Mouse (Mus musculus): ENCODE measurements around the gene Tecpr2. TPM values are rescaled to one million over a fixed set of nuclear protein-coding genes. Genes with fewer than 3 reads are reported as not detected.

The Tecpr2 gene
- polyA plus RNA-seq, 1 experiment = 4.2 TPM

- Histone ChIP-seq H3ac (ENCODE audit: control insufficient read depth, insufficient read length) (no peak overlapping the region), H3K36me3 (ENCODE audit: control insufficient read depth, insufficient read depth) (no peaks in the 10 kb centered on the region), H3K4me3 (no peak overlapping the region), H3K79me2 (ENCODE audit: control insufficient read depth, insufficient read depth) (no peaks in the 10 kb centered on the region), H3K4me2 (ENCODE audit: low read depth) (no peak overlapping the region), H3K27me3 (ENCODE audit: control insufficient read depth, insufficient read depth, insufficient read length) (no peaks in the 10 kb centered on the region)
- TF ChIP-seq TCF12 (IDR thresholded peaks at IDR 0.05; ENCODE audit: insufficient read depth, poor library complexity, severe bottlenecking) (no peak), REST (IDR thresholded peaks at IDR 0.05; ENCODE audit: insufficient read depth, insufficient read length) (no peak), MYOD1 (IDR thresholded peaks at IDR 0.05; ENCODE audit: control insufficient read depth in 1 of 3, insufficient read length in 2 of 3, low read depth in 2 of 3) (no peak), SRF (IDR thresholded peaks at IDR 0.05; ENCODE audit: control insufficient read depth, insufficient read length, low read depth) (no peak)
Observed at GRCm38 (mm10) chr12:111000956-111001355, 111.9 kb downstream of the Tecpr2 start.

- H3K4me3 ChIP-seq = no peak overlapping the region
Observed at GRCm38 (mm10) chr12:111004142-111004541, 115.1 kb downstream of the Tecpr2 start.

DNA sequence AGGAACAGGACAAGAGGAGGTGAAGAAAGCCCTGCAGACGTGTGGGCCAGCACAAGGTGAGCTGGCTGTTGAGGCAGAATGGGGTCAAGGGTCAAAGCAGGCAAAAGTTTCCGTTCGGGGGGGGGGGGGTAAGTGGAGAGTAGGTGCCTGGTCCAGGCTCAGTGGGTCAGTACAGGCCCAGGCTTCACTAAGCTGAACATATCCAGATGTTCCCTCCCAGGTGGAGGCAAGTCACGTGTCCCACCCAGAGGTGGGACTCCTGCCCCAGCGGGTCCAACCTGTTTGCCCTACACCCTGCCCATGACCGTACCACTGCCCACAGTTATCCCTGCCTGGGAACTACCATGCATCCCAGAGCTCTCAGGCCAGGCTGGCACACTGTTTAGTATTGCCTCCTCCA lies 116.7 kb downstream of the Tecpr2 start:
- H3K27me3 ChIP-seq (ENCODE audit: control insufficient read depth, insufficient read depth, insufficient read length) = no peaks in the 10 kb centered on the region
- H3K4me3 ChIP-seq = no peak overlapping the region
- no peak overlapping the region for H3ac ChIP-seq (ENCODE audit: control insufficient read depth, insufficient read length)
- no peaks in the 10 kb centered on the region for H3K79me2 ChIP-seq (ENCODE audit: control insufficient read depth, insufficient read depth)
- H3K36me3 ChIP-seq (ENCODE audit: control insufficient read depth, insufficient read depth) = no peaks in the 10 kb centered on the region
- H3K4me2 ChIP-seq (ENCODE audit: low read depth) = no peak overlapping the region
- TF ChIP-seq E2F4 (IDR thresholded peaks at IDR 0.05; ENCODE audit: insufficient read depth) = no peak
- no peak for TF ChIP-seq MYOG (IDR thresholded peaks at IDR 0.05; ENCODE audit: control insufficient read depth in 1 of 3, insufficient read depth in 1 of 3, insufficient read length in 2 of 3, low read depth in 2 of 3)
- TF ChIP-seq POLR2AphosphoS2 (IDR thresholded peaks at IDR 0.05; ENCODE audit: insufficient read length, low read depth) = no peak
- TF ChIP-seq REST (IDR thresholded peaks at IDR 0.05; ENCODE audit: insufficient read depth, insufficient read length) = no peak
- no peak for TF ChIP-seq USF1 (IDR thresholded peaks at IDR 0.05; ENCODE audit: low read depth)
- TF ChIP-seq CEBPB (IDR thresholded peaks at IDR 0.05; ENCODE audit: insufficient read depth, poor library complexity, severe bottlenecking) = no peak
- no peak for TF ChIP-seq POLR2A (IDR thresholded peaks at IDR 0.05; ENCODE audit: insufficient read length, low read depth)
- no peak for TF ChIP-seq TCF12 (IDR thresholded peaks at IDR 0.05; ENCODE audit: insufficient read depth, poor library complexity, severe bottlenecking)
- TF ChIP-seq MAX (IDR thresholded peaks at IDR 0.05; ENCODE audit: low read depth) = no peak
- TF ChIP-seq MYOD1 (IDR thresholded peaks at IDR 0.05; ENCODE audit: control insufficient read depth in 1 of 3, insufficient read length in 2 of 3, low read depth in 2 of 3) = no peak
- TF ChIP-seq SRF (IDR thresholded peaks at IDR 0.05; ENCODE audit: control insufficient read depth, insufficient read length, low read depth) = no peak
- TF ChIP-seq TCF3 (IDR thresholded peaks at IDR 0.05; ENCODE audit: insufficient read length, low read depth) = no peak

More at GRCm38 (mm10) chr12:111004142-111004541, 115.1 kb downstream of the Tecpr2 start:
- Histone ChIP-seq H3K36me3 (ENCODE audit: control insufficient read depth, insufficient read depth) (no peaks in the 10 kb centered on the region), H3K27me3 (ENCODE audit: control insufficient read depth, insufficient read depth, insufficient read length) (no peaks in the 10 kb centered on the region), H3K4me2 (ENCODE audit: low read depth) (no peak overlapping the region), H3ac (ENCODE audit: control insufficient read depth, insufficient read length) (no peak overlapping the region), H3K79me2 (ENCODE audit: control insufficient read depth, insufficient read depth) (no peaks in the 10 kb centered on the region)
- TF ChIP-seq SRF (IDR thresholded peaks at IDR 0.05; ENCODE audit: control insufficient read depth, insufficient read length, low read depth) = no peak
- TF ChIP-seq MYOG (IDR thresholded peaks at IDR 0.05; ENCODE audit: control insufficient read depth in 1 of 3, insufficient read depth in 1 of 3, insufficient read length in 2 of 3, low read depth in 2 of 3) = no peak
- no peak for TF ChIP-seq REST (IDR thresholded peaks at IDR 0.05; ENCODE audit: insufficient read depth, insufficient read length)
- no peak for TF ChIP-seq POLR2A (IDR thresholded peaks at IDR 0.05; ENCODE audit: insufficient read length, low read depth)
- TF ChIP-seq USF1 (IDR thresholded peaks at IDR 0.05; ENCODE audit: low read depth) = no peak
- TF ChIP-seq MYOD1 (IDR thresholded peaks at IDR 0.05; ENCODE audit: control insufficient read depth in 1 of 3, insufficient read length in 2 of 3, low read depth in 2 of 3) = no peak

DNA sequence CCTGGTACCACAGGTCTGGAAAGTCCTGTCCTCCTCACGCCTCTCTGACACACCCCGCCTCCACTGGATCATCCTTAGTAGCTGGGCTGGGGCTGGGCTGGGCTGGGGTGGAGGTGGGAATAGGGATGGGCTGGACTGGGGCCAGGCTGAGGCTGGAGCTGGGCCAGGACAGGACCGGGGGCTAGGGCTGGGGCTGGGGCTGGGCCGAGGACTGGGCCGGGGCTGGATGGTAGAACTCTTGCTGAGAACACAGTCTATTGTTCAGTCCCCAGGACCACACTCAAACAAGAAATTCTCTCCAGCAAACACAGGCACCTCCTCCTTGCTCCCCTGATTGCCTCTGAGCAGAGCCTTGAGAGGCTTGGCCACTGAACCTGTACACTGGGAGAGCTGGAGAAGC lies 117.3 kb downstream of the Tecpr2 start:
- Histone ChIP-seq H3ac (ENCODE audit: control insufficient read depth, insufficient read length) (no peak overlapping the region), H3K27me3 (ENCODE audit: control insufficient read depth, insufficient read depth, insufficient read length) (no peaks in the 10 kb centered on the region), H3K36me3 (ENCODE audit: control insufficient read depth, insufficient read depth) (no peaks in the 10 kb centered on the region), H3K79me2 (ENCODE audit: control insufficient read depth, insufficient read depth) (no peaks in the 10 kb centered on the region), H3K4me3 (no peak overlapping the region), H3K4me2 (ENCODE audit: low read depth) (no peak overlapping the region)
- TF ChIP-seq POLR2A (IDR thresholded peaks at IDR 0.05; ENCODE audit: insufficient read length, low read depth) (no peak), MYOD1 (IDR thresholded peaks at IDR 0.05; ENCODE audit: control insufficient read depth in 1 of 3, insufficient read length in 2 of 3, low read depth in 2 of 3) (no peak), TCF3 (IDR thresholded peaks at IDR 0.05; ENCODE audit: insufficient read length, low read depth) (no peak), MYOG (IDR thresholded peaks at IDR 0.05; ENCODE audit: control insufficient read depth in 1 of 3, insufficient read depth in 1 of 3, insufficient read length in 2 of 3, low read depth in 2 of 3) (no peak), POLR2AphosphoS2 (IDR thresholded peaks at IDR 0.05; ENCODE audit: insufficient read length, low read depth) (no peak), USF1 (IDR thresholded peaks at IDR 0.05; ENCODE audit: low read depth) (no peak), CEBPB (IDR thresholded peaks at IDR 0.05; ENCODE audit: insufficient read depth, poor library complexity, severe bottlenecking) (no peak), MAX (IDR thresholded peaks at IDR 0.05; ENCODE audit: low read depth) (no peak)

GRCm38 (mm10) chr12:111007134-111008103 lies 118.4 kb downstream of the Tecpr2 start:
- no peak overlapping the region for H3K4me3 ChIP-seq
- H3K36me3 ChIP-seq (ENCODE audit: control insufficient read depth, insufficient read depth) = no peaks in the 10 kb centered on the region
- H3K27me3 ChIP-seq (ENCODE audit: control insufficient read depth, insufficient read depth, insufficient read length) = no peaks in the 10 kb centered on the region
- no peaks in the 10 kb centered on the region for H3K79me2 ChIP-seq (ENCODE audit: control insufficient read depth, insufficient read depth)
- TF ChIP-seq CEBPB (IDR thresholded peaks at IDR 0.05; ENCODE audit: insufficient read depth, poor library complexity, severe bottlenecking) (no peak), TCF3 (IDR thresholded peaks at IDR 0.05; ENCODE audit: insufficient read length, low read depth) (no peak), USF1 (IDR thresholded peaks at IDR 0.05; ENCODE audit: low read depth) (no peak), MYOD1 (IDR thresholded peaks at IDR 0.05; ENCODE audit: control insufficient read depth in 1 of 3, insufficient read length in 2 of 3, low read depth in 2 of 3) (no peak), MYOG (IDR thresholded peaks at IDR 0.05; ENCODE audit: control insufficient read depth in 1 of 3, insufficient read depth in 1 of 3, insufficient read length in 2 of 3, low read depth in 2 of 3) (no peak), SRF (IDR thresholded peaks at IDR 0.05; ENCODE audit: control insufficient read depth, insufficient read length, low read depth) (no peak)
- H3ac ChIP-seq (ENCODE audit: control insufficient read depth, insufficient read length) = no peak overlapping the region
- no peak overlapping the region for H3K4me2 ChIP-seq (ENCODE audit: low read depth)
